In the genomic region with DNA sequence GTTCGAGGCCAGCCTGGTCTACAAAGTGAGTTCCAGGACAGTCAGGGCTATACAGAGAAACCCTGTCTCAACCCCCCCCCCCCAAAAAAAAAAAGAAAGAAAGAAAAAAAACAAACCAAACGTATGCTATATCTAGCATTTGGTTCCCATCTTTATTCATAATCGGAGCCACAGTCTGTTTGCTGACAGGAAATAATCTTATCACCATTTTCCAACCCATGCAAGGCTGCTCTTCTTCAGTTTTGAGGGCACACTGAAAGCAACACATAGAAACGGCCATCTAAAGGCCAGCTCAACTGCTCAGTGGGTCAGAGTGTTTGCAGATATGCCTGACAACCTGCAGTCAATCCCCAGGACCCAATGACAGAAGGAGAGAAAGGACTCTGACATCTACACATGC, we compare ENCODE assay signal across 24 mouse cellular contexts. TPM values are rescaled to one million over a fixed set of nuclear protein-coding genes. Genes with fewer than 3 reads are reported as not detected.
DNase-seq lines count a peak whose midpoint lies in the region; ATAC-seq and TF ChIP-seq lines count a peak whose summit lies in the region.
"Had no signal": no experiment of that assay in that cellular context is flagged by ENCODE, and none has a peak within 500 bp of the region (broad histone marks: within the 10 kb centered on the region; RNA-seq: fewer than 3 reads in every experiment).

No protein-coding gene starts in this region.

- peak; percentile 56; the same call in 1 of the 2 replicates for TF ChIP-seq EP300 in liver, postnatal 0 days (IDR thresholded peaks at IDR 0.05; ENCODE audit: low read depth)

- no peak for ATAC-seq in liver, embryonic 13.5 days (ENCODE audit: low read depth)
- ATAC-seq in liver, embryonic 11.5 days (replicated peaks; ENCODE audit: low FRiP score), result no peak
- no peak for ATAC-seq in liver, postnatal 0 days
- ATAC-seq in liver, embryonic 12.5 days, result no peak
- ATAC-seq: CD4-positive, CD25-positive, alpha-beta regulatory T cell, adult 4 months; forebrain, embryonic 14.5 days; forebrain, embryonic 16.5 days had no signal

- no peak overlapping the region for H3K9ac ChIP-seq in liver, embryonic 13.5 days
- H3K9ac ChIP-seq in liver, embryonic 11.5 days (ENCODE audit: low read depth, low read length), result no peak overlapping the region
- no peak overlapping the region for H3K9ac ChIP-seq in liver, postnatal 0 days (replicated peaks)
- H3K9ac ChIP-seq in liver, embryonic 12.5 days, result no peak overlapping the region
- H3K9ac ChIP-seq: embryonic facial prominence, embryonic 13.5 days; embryonic facial prominence, embryonic 15.5 days; forebrain, embryonic 12.5 days had no signal

- 33% methylated on average over 4 of the region's 4 CpGs for WGBS in liver, embryonic 13.5 days (ENCODE audit: insufficient replicate concordance)
- WGBS in liver, embryonic 11.5 days, result 52% methylated on average over 4 of the region's 4 CpGs
- 57% methylated on average over 4 of the region's 4 CpGs for WGBS in liver, postnatal 0 days (ENCODE audit: insufficient replicate concordance)
- WGBS in liver, embryonic 12.5 days (ENCODE audit: insufficient replicate concordance), result 44% methylated on average over 4 of the region's 4 CpGs

- no peaks in the 10 kb centered on the region for H3K9me3 ChIP-seq in liver, embryonic 13.5 days (replicated peaks)
- H3K9me3 ChIP-seq in liver, embryonic 11.5 days (ENCODE audit: control insufficient read depth, low read length), result no peaks in the 10 kb centered on the region
- no peaks in the 10 kb centered on the region for H3K9me3 ChIP-seq in liver, postnatal 0 days (ENCODE audit: low read length)
- no peaks in the 10 kb centered on the region for H3K9me3 ChIP-seq in liver, embryonic 12.5 days (replicated peaks)
- H3K9me3 ChIP-seq: embryonic facial prominence, embryonic 13.5 days; embryonic facial prominence, embryonic 15.5 days; forebrain, embryonic 12.5 days had no signal

- H3K4me3 ChIP-seq in liver, embryonic 13.5 days (replicated peaks), result no peak overlapping the region
- no peak overlapping the region for H3K4me3 ChIP-seq in liver, embryonic 11.5 days (ENCODE audit: low read depth, low read length)
- no peak overlapping the region for H3K4me3 ChIP-seq in liver, postnatal 0 days (ENCODE audit: low read depth, low read length)
- H3K4me3 ChIP-seq in liver, embryonic 12.5 days, result no peak overlapping the region
- H3K4me3 ChIP-seq: embryonic facial prominence, embryonic 13.5 days; embryonic facial prominence, embryonic 15.5 days; erythroblast, embryonic 14.5 days; forebrain, embryonic 10.5 days; forebrain, embryonic 12.5 days had no signal

- H3K4me2 ChIP-seq in liver, embryonic 13.5 days, result no peak overlapping the region
- no peak overlapping the region for H3K4me2 ChIP-seq in liver, embryonic 11.5 days
- no peak overlapping the region for H3K4me2 ChIP-seq in liver, postnatal 0 days (ENCODE audit: low read depth, low read length)
- H3K4me2 ChIP-seq in liver, embryonic 12.5 days, result no peak overlapping the region
- H3K4me2 ChIP-seq: embryonic facial prominence, embryonic 13.5 days; embryonic facial prominence, embryonic 15.5 days; forebrain, embryonic 12.5 days had no signal

- peaks cover 40% of the 10 kb centered on the region for H3K4me1 ChIP-seq in liver, embryonic 13.5 days (replicated peaks)
- peaks cover 17% of the 10 kb centered on the region for H3K4me1 ChIP-seq in liver, embryonic 11.5 days (replicated peaks; ENCODE audit: control insufficient read depth, insufficient read depth, low read length)
- peaks cover 10% of the 10 kb centered on the region for H3K4me1 ChIP-seq in liver, postnatal 0 days (ENCODE audit: insufficient read depth)
- H3K4me1 ChIP-seq in liver, embryonic 12.5 days, result peaks cover 39% of the 10 kb centered on the region

- TF ChIP-seq CTCF in liver, postnatal 0 days (IDR thresholded peaks at IDR 0.05; ENCODE audit: low read depth), result no peak

- no peak for DNase-seq in liver, embryonic 13.5 days
- DNase-seq in liver, embryonic 11.5 days (ENCODE audit: low spot score), result no peak
- no peak for DNase-seq in liver, postnatal 0 days
- no peak for DNase-seq in urinary bladder, postnatal 4 days (ENCODE audit: low spot score in 2 of 2)
- DNase-seq: adrenal gland, adult 2 months; adrenal gland, postnatal 10 days; adrenal gland, postnatal 25 days; B cell, adult 2 months; cerebellum, adult 11 months; cerebellum, adult 18-20 months; cerebellum, adult 8-10 months; cerebellum, adult 9-11 months; cerebellum, postnatal 14 days; cerebellum, postnatal 36 days; embryo, embryonic 11 days had no signal

- no peaks in the 10 kb centered on the region for H3K27me3 ChIP-seq in liver, embryonic 13.5 days
- H3K27me3 ChIP-seq in liver, embryonic 11.5 days (replicated peaks; ENCODE audit: control insufficient read depth, insufficient read depth, low read length), result no peaks in the 10 kb centered on the region
- no peaks in the 10 kb centered on the region for H3K27me3 ChIP-seq in liver, postnatal 0 days (ENCODE audit: insufficient read depth, low read length)
- H3K27me3 ChIP-seq in liver, embryonic 12.5 days (replicated peaks), result no peaks in the 10 kb centered on the region
- H3K27me3 ChIP-seq: embryonic facial prominence, embryonic 13.5 days; embryonic facial prominence, embryonic 15.5 days; forebrain, embryonic 12.5 days had no signal

- H3K27ac ChIP-seq in liver, embryonic 13.5 days, result peak overlapping the region; percentile 8; the same call in 1 of the 2 replicates
- no peak overlapping the region for H3K27ac ChIP-seq in liver, embryonic 11.5 days (ENCODE audit: low read depth, low read length)
- H3K27ac ChIP-seq in liver, postnatal 0 days (ENCODE audit: low read depth), result no peak overlapping the region
- no peak overlapping the region for H3K27ac ChIP-seq in liver, embryonic 12.5 days
- H3K27ac ChIP-seq: embryonic facial prominence, embryonic 13.5 days; embryonic facial prominence, embryonic 15.5 days had no signal

- H3K36me3 ChIP-seq in liver, embryonic 13.5 days, result no peaks in the 10 kb centered on the region
- no peaks in the 10 kb centered on the region for H3K36me3 ChIP-seq in liver, embryonic 11.5 days (ENCODE audit: control insufficient read depth, insufficient read depth, low read length)
- H3K36me3 ChIP-seq in liver, postnatal 0 days (replicated peaks; ENCODE audit: insufficient read depth, low read length), result no peaks in the 10 kb centered on the region
- H3K36me3 ChIP-seq in liver, embryonic 12.5 days, result no peaks in the 10 kb centered on the region
- H3K36me3 ChIP-seq: embryonic facial prominence, embryonic 13.5 days; embryonic facial prominence, embryonic 15.5 days; forebrain, embryonic 10.5 days; forebrain, embryonic 12.5 days had no signal

RNA-seq across cellular contexts. Expression of a gene that starts 4.5 kb away (rescaled TPM):
- polyA plus RNA-seq in liver, embryonic 13.5 days (2015; fragmentation: Nextera tagmentation; extraction: Ambion mirVana), result 4.6 and 6.0 TPM in 2 replicates
- polyA plus RNA-seq in liver, embryonic 11.5 days (2014; fragmentation: Nextera tagmentation; extraction: Ambion mirVana), result 9.8 and 10.9 TPM in 2 replicates
- 3.3 and 3.7 TPM in 2 replicates for polyA plus RNA-seq in liver, postnatal 0 days (2015; fragmentation: Nextera tagmentation; extraction: Ambion mirVana)
- 12.0 and 14.0 TPM in 2 replicates for polyA plus RNA-seq in liver, embryonic 12.5 days (2016; fragmentation: Nextera tagmentation; extraction: Ambion mirVana)

RNA-seq across cellular contexts. Expression of a gene that starts 22.7 kb away (rescaled TPM):
- 13.7 and 14.5 TPM in 2 replicates for polyA plus RNA-seq in liver, embryonic 13.5 days (2015; fragmentation: Nextera tagmentation; extraction: Ambion mirVana)
- 19.5 and 19.9 TPM in 2 replicates for polyA plus RNA-seq in liver, embryonic 11.5 days (2014; fragmentation: Nextera tagmentation; extraction: Ambion mirVana)
- 7.8 and 8.1 TPM in 2 replicates for polyA plus RNA-seq in liver, postnatal 0 days (2015; fragmentation: Nextera tagmentation; extraction: Ambion mirVana)
- polyA plus RNA-seq in liver, embryonic 12.5 days (2016; fragmentation: Nextera tagmentation; extraction: Ambion mirVana), result 16.5 and 17.2 TPM in 2 replicates

RNA-seq across cellular contexts. Expression of a gene that starts 43.5 kb away (rescaled TPM):
- polyA plus RNA-seq in liver, embryonic 13.5 days (2015; fragmentation: Nextera tagmentation; extraction: Ambion mirVana), result 15.2 and 17.2 TPM in 2 replicates
- 29.5 and 34.0 TPM in 2 replicates for polyA plus RNA-seq in liver, embryonic 11.5 days (2014; fragmentation: Nextera tagmentation; extraction: Ambion mirVana)
- 4.1 and 4.3 TPM in 2 replicates for polyA plus RNA-seq in liver, postnatal 0 days (2015; fragmentation: Nextera tagmentation; extraction: Ambion mirVana)
- polyA plus RNA-seq in liver, embryonic 12.5 days (2016; fragmentation: Nextera tagmentation; extraction: Ambion mirVana), result 25.0 and 26.7 TPM in 2 replicates

RNA-seq across cellular contexts. Expression of a gene that starts 50.6 kb away (rescaled TPM):
- polyA plus RNA-seq in liver, embryonic 13.5 days (2015; fragmentation: Nextera tagmentation; extraction: Ambion mirVana), result 25.0 and 33.6 TPM in 2 replicates
- polyA plus RNA-seq in liver, embryonic 11.5 days (2014; fragmentation: Nextera tagmentation; extraction: Ambion mirVana), result 55.6 and 63.4 TPM in 2 replicates
- 10.5 and 12.9 TPM in 2 replicates for polyA plus RNA-seq in liver, postnatal 0 days (2015; fragmentation: Nextera tagmentation; extraction: Ambion mirVana)
- polyA plus RNA-seq in liver, embryonic 12.5 days (2016; fragmentation: Nextera tagmentation; extraction: Ambion mirVana), result 37.6 and 40.7 TPM in 2 replicates

RNA-seq across cellular contexts. Expression of a gene that starts 59.3 kb away (rescaled TPM):
- polyA plus RNA-seq in liver, embryonic 13.5 days (2015; fragmentation: Nextera tagmentation; extraction: Ambion mirVana), result 230 and 238 TPM in 2 replicates
- polyA plus RNA-seq in liver, embryonic 11.5 days (2014; fragmentation: Nextera tagmentation; extraction: Ambion mirVana), result 871 and 874 TPM in 2 replicates
- polyA plus RNA-seq in liver, postnatal 0 days (2015; fragmentation: Nextera tagmentation; extraction: Ambion mirVana), result 153 and 183 TPM in 2 replicates
- 355 and 377 TPM in 2 replicates for polyA plus RNA-seq in liver, embryonic 12.5 days (2016; fragmentation: Nextera tagmentation; extraction: Ambion mirVana)
